Mouse (Mus musculus): Measurements from ENCODE around the gene Gapdh.

- TF ChIP-seq CTCF (conservative IDR thresholded peaks at IDR 0.05; ENCODE audit: low read length) (no peak), NANOG (IDR thresholded peaks at IDR 0.05; ENCODE audit: borderline replicate concordance, low read length) (no peak), POU5F1 (IDR thresholded peaks at IDR 0.05; ENCODE audit: borderline replicate concordance, low read length) (no peak)
Measured at GRCm38 (mm10) chr6:125146148-125146547, 20.1 kb downstream of the Gapdh start.
